Mouse (Mus musculus) embryonic facial prominence, embryonic 13.5 days (tissue): ENCODE measurements at regions not wholly inside any gene's neighbourhood (a gene's known extent, or its start where the extent isn't known, plus 50 kb on each side); places are given as distances from the start of the nearest gene placed in this dataset.

Source experiments
- ATAC-seq: fragments of 200-750 bp; cut with Nextera tagmentation; 2 replicates; pipeline ENCODE4 v1.8.0; 2017; ENCODE audit warnings: low read depth; ENCODE audit not compliant: insufficient number of reproducible peaks, insufficient read depth, low FRiP score, low TSS enrichment
- H3K27ac ChIP-seq: fragments of 300-500 bp; sonication (generic); 2 replicates; pipeline ENCODE4 v1.5.1; 2015; ENCODE audit warnings: moderate library complexity, mild to moderate bottlenecking, inconsistent platforms
- H3K27me3 ChIP-seq: fragments of 300-500 bp; sonication (generic); 2 replicates; pipeline ENCODE4 v1.6.1; 2015; ENCODE audit warnings: mild to moderate bottlenecking, inconsistent platforms
- H3K36me3 ChIP-seq: fragments of 300-500 bp; sonication (generic); 2 replicates; pipeline ENCODE4 v1.6.1; 2015; ENCODE audit warnings: mild to moderate bottlenecking, inconsistent platforms
- H3K4me1 ChIP-seq: fragments of 300-500 bp; sonication (generic); 2 replicates; pipeline ENCODE4 v1.6.1; 2015; ENCODE audit warnings: inconsistent platforms
- H3K4me2 ChIP-seq: fragments of 300-500 bp; sonication (generic); 2 replicates; pipeline ENCODE4 v1.6.1; 2015; ENCODE audit warnings: moderate library complexity, mild to moderate bottlenecking, inconsistent platforms
- H3K4me3 ChIP-seq: fragments of 300-500 bp; sonication (generic); 2 replicates; pipeline ENCODE4 v1.5.1; 2015; ENCODE audit warnings: mild to moderate bottlenecking, inconsistent platforms
- H3K9ac ChIP-seq: fragments of 300-500 bp; sonication (generic); 2 replicates; pipeline ENCODE4 v1.6.1; 2015; ENCODE audit warnings: mild to moderate bottlenecking, inconsistent platforms
- H3K9me3 ChIP-seq: fragments of 300-500 bp; sonication (generic); 2 replicates; pipeline ENCODE4 v1.6.1; 2016; ENCODE audit warnings: inconsistent platforms
- WGBS: fragments of 180-500 bp; shearing (Covaris S2); methylation state at CpG from one replicate; pipeline ENCODE4 v1.1.7; 2015; ENCODE audit warnings: mixed read lengths; 5-methylcytosine and 5-hydroxymethylcytosine counted together

DNA sequence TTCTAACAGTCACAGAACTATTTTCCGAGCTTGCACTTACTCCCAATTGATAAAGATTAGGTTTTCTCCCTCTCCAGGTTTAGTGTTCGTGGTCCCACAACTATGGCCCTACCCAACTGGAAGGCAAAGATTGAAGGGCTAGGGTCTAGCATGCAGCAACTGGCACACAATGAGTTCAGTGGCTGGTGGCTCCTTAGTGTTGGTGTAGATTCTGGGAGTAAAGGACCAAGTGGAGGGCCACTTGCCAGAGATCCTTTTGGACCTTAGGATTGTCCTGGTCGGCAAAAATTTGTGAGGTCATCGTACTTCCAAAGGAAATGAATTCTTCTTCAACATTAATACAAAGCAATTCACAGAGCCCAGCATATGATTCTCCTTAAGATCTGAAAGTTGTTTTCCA lies 114.8 kb upstream of the Trib2 start:
- Histone ChIP-seq H3K4me1 (no peaks in the 10 kb centered on the region), H3K27ac (no peak overlapping the region), H3K36me3 (no peaks in the 10 kb centered on the region), H3K9ac (no peak overlapping the region), H3K4me2 (no peak overlapping the region), H3K4me3 (no peak overlapping the region), H3K27me3 (no peaks in the 10 kb centered on the region), H3K9me3 (no peaks in the 10 kb centered on the region)
- 90% methylated on average over 4 of the region's 4 CpGs for WGBS
- no peak for ATAC-seq

DNA sequence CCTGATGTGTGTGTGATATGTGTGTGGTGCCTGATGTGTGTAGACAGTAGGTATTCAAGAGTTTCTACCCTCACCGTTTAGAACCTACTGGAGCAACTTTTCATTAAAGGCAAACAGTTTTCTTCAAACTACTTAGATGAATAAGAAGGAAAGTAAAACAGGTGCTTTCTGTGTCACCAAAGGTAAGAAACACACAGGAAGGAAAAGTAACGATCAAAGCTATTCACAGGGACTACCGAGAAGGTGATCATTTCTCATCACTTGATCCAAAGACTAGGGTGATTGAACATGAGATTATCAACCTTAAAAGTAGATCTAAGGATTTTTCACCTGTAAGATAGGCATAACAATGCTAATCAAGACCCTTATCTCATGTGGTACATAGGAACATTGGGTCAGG lies 113.4 kb upstream of the Trib2 start:
- Histone ChIP-seq H3K4me2 (no peak overlapping the region), H3K9me3 (no peaks in the 10 kb centered on the region), H3K4me3 (no peak overlapping the region), H3K27me3 (no peaks in the 10 kb centered on the region), H3K9ac (no peak overlapping the region), H3K4me1 (no peaks in the 10 kb centered on the region), H3K27ac (no peak overlapping the region), H3K36me3 (no peaks in the 10 kb centered on the region)
- 91% methylated on average over 3 of the region's 3 CpGs for WGBS
- ATAC-seq: no peak

DNA sequence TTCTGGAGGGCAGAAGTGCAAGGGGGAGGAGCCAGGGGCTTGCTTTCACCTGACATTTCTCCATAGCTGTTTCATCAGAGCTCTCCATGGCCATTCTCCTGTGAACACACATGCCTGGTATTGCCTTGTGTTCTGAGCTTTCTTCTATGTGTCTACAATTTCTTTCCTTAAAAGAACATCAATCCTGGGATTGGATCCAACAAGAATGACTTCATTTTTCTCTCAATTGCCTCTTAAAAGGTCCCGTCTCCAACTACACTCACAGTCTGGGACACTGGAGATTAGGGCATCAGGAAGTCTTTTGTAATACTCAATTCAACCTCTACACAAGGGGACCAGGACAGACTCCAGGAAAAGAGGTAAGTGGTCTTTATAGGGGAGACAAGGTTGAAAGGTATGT lies 112.8 kb upstream of the Trib2 start:
- Histone ChIP-seq H3K4me2 (no peak overlapping the region), H3K9ac (no peak overlapping the region), H3K4me3 (no peak overlapping the region), H3K9me3 (no peaks in the 10 kb centered on the region), H3K27ac (no peak overlapping the region), H3K27me3 (no peaks in the 10 kb centered on the region), H3K36me3 (no peaks in the 10 kb centered on the region), H3K4me1 (no peaks in the 10 kb centered on the region)
- WGBS: 72% methylated on average over 1 of the region's 1 CpGs
- no peak for ATAC-seq

DNA sequence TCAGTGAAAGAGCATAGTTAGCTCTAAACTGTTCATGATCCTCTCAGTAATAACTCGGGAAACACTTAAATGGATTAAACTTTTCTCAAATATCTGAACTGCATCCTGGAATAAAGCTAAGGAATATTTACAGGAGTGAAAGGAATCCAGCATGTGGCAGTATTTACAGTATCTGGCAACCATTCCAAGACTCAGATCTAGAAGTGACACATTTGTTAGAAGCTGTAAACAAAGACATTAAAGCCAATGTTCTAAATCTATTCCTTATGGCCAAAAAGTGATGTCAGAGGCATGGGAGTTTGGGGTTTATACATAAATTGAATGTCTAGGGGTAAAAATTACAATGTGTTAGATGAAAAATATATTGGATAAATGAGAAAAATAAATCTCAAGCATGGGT lies 101.6 kb upstream of the Trib2 start:
- WGBS: 54% methylated on average over 1 of the region's 1 CpGs
- no peak for ATAC-seq
- no peaks in the 10 kb centered on the region for H3K9me3 ChIP-seq

DNA sequence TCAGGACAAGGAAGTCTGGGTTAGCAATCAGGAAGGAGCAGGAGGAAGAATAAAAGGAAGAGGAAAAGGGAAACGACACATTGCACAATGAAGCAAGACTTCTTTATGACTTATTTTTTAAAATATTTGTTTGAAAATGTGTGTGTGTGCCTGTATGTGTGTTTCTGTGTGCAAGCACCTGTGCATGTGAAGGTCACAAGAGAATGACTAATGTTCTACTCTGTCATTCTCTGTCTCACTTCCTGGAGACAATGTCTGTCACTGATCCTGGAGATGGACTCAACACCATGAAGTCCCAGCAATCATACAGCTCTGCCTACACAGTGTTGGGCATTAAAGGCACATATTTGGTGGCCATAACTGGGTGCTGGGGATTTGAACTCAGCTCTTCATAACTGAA lies 96.2 kb upstream of the Trib2 start:
- Histone ChIP-seq H3K4me3 (no peak overlapping the region), H3K9ac (no peak overlapping the region), H3K27ac (no peak overlapping the region), H3K9me3 (no peaks in the 10 kb centered on the region), H3K4me1 (no peaks in the 10 kb centered on the region), H3K36me3 (no peaks in the 10 kb centered on the region), H3K27me3 (peaks cover 3% of the 10 kb centered on the region; the same call in 1 of the 2 replicates), H3K4me2 (no peak overlapping the region)
- ATAC-seq: no peak
- WGBS: 91% methylated on average over 1 of the region's 1 CpGs

More for the DNA sequence above, 101.6 kb upstream of the Trib2 start:
- H3K27me3 ChIP-seq: no peaks in the 10 kb centered on the region
- H3K4me2 ChIP-seq: no peak overlapping the region
- no peaks in the 10 kb centered on the region for H3K4me1 ChIP-seq
- H3K4me3 ChIP-seq: no peak overlapping the region
- no peaks in the 10 kb centered on the region for H3K36me3 ChIP-seq
- H3K27ac ChIP-seq: no peak overlapping the region
- no peak overlapping the region for H3K9ac ChIP-seq

DNA sequence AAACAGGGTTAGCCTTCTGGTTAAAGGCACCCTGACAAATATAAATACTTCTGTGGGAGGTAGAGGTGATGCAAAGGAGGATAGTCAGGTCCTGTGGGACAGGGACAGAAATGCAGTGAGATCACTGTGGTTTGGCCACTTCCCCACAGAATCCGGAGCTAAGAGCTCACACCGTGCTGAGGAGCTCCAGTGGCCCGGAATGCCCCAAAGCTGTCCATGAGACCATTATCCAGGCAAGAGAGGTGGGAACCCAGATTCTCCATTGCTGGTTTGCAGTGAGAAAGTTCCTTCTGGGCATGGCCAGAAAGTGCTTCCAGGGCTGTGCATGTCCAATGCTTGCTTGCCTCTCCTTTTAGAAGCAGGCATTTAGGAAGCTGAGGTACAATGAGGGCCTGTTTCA lies 95.8 kb upstream of the Trib2 start:
- ATAC-seq: no peak
- no peak overlapping the region for H3K4me2 ChIP-seq
- peaks cover 3% of the 10 kb centered on the region; the same call in 1 of the 2 replicates for H3K27me3 ChIP-seq
- no peak overlapping the region for H3K27ac ChIP-seq
- WGBS: 83% methylated on average over 3 of the region's 3 CpGs
- H3K4me3 ChIP-seq: no peak overlapping the region
- H3K9ac ChIP-seq: no peak overlapping the region
- H3K36me3 ChIP-seq: no peaks in the 10 kb centered on the region
- H3K9me3 ChIP-seq: no peaks in the 10 kb centered on the region
- no peaks in the 10 kb centered on the region for H3K4me1 ChIP-seq

DNA sequence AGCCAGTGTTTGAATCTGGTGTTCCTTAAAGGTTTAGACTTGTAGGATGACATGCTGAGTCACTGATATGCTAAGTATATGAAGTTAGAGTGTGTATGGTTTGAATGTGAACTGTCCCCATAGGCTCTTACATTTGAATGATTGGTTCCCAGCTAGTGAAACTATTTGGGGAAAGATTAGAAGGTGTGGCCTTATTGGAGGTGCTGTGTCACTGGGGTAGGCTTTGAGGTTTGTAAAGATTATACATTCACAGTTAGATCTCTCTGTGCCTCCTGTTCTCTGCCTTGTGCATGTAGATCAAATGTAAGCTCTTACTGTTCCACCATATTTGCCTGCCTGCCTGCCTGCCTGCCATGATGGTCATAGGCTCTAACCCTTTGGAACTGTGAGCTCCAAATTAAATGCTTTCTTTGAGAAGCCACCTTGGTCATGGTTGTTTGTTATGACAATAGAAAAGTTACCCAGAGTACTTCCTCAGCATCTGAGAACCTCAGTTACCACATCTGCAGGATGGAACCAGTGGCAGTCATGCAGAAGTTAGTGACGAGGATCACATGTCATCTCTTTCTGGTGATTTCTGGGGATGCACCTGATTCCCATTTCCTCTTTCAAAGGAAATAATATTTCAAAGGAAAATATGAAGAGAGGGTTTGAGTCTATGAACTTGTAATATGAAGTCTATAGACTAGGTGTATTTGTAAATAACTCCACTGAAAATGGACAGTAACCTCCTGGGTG lies 94.7 kb upstream of the Trib2 start:
- 81% methylated on average over 1 of the region's 1 CpGs for WGBS
- ATAC-seq: no peak
- no peak overlapping the region for H3K9ac ChIP-seq
- no peaks in the 10 kb centered on the region for H3K36me3 ChIP-seq
- H3K4me2 ChIP-seq: no peak overlapping the region
- no peaks in the 10 kb centered on the region for H3K4me1 ChIP-seq
- no peak overlapping the region for H3K4me3 ChIP-seq
- H3K27ac ChIP-seq: no peak overlapping the region
- no peaks in the 10 kb centered on the region for H3K9me3 ChIP-seq
- H3K27me3 ChIP-seq: peaks cover 3% of the 10 kb centered on the region; the same call in 1 of the 2 replicates

DNA sequence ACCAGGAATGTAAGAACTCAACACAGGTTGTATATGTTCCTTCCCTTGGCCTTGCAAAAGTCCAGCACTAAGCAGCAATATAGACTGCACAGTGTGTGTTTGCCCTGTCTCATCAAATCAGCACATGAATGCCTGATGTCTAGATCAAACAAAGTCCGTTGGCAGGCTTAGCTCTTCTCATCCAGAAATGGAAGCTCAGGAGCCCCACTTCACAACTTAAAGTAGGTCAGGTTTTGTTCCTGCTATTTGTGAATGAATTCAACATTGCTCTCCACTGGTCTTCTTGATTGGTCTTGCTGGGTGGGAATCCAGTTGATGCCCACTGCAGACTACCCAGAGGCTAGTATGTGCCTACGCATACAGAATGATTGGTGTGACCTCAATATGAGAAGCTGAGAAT lies 80.8 kb upstream of the Trib2 start:
- H3K27ac ChIP-seq: no peak overlapping the region
- ATAC-seq: no peak
- no peaks in the 10 kb centered on the region for H3K9me3 ChIP-seq
- no peaks in the 10 kb centered on the region for H3K27me3 ChIP-seq
- H3K4me1 ChIP-seq: no peaks in the 10 kb centered on the region
- no peak overlapping the region for H3K4me2 ChIP-seq
- H3K9ac ChIP-seq: no peak overlapping the region
- H3K4me3 ChIP-seq: no peak overlapping the region
- 74% methylated on average over 2 of the region's 2 CpGs for WGBS
- H3K36me3 ChIP-seq: no peaks in the 10 kb centered on the region

DNA sequence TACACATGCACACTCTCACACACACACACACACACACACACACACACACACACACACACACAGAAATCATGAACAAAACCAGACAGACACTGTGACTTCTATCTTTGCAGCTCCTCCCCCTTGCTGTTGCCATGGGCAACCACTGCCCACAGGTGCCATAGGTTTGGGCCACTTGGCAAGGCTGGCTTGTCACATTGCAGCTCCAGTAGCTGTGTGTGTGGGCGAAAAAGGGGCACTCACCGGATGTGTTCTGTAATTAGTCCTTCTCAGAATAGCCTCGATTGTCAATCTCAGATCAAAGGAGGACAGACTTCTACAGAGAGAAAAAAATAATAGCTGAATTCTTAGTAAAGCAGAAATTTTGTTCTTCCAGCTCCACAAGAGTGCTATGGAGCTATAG lies 79.8 kb upstream of the Trib2 start:
- ATAC-seq: no peak
- H3K27me3 ChIP-seq: no peaks in the 10 kb centered on the region
- no peaks in the 10 kb centered on the region for H3K9me3 ChIP-seq
- H3K9ac ChIP-seq: no peak overlapping the region
- no peaks in the 10 kb centered on the region for H3K36me3 ChIP-seq
- no peak overlapping the region for H3K27ac ChIP-seq
- H3K4me3 ChIP-seq: no peak overlapping the region
- WGBS: 68% methylated on average over 3 of the region's 3 CpGs
- H3K4me1 ChIP-seq: no peaks in the 10 kb centered on the region
- no peak overlapping the region for H3K4me2 ChIP-seq

DNA sequence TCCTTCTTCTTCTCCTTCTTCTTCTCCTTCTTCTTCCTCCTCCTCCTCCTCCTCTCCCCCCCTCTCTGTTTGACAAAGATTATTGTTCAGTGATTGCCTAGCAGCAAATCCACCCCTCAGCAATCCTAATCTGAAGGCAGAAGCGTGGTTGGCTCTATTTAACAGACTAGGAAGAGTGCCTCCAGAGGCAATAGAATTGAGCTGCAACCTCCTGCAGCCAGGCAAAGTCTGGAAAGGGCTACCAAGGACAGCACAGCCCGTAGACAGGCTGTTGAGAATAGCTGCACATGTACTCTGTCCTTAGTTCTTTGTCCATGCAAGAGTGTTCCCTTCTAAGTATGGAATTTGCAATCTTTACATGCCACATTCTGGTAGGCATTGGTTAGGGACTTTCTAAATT lies 78.5 kb upstream of the Trib2 start:
- H3K9ac ChIP-seq: no peak overlapping the region
- H3K4me3 ChIP-seq: no peak overlapping the region
- no peaks in the 10 kb centered on the region for H3K4me1 ChIP-seq
- 43% methylated on average over 2 of the region's 2 CpGs for WGBS
- no peak overlapping the region for H3K4me2 ChIP-seq
- H3K9me3 ChIP-seq: no peaks in the 10 kb centered on the region
- H3K36me3 ChIP-seq: no peaks in the 10 kb centered on the region
- no peaks in the 10 kb centered on the region for H3K27me3 ChIP-seq
- no peak overlapping the region for H3K27ac ChIP-seq
- ATAC-seq: no peak

DNA sequence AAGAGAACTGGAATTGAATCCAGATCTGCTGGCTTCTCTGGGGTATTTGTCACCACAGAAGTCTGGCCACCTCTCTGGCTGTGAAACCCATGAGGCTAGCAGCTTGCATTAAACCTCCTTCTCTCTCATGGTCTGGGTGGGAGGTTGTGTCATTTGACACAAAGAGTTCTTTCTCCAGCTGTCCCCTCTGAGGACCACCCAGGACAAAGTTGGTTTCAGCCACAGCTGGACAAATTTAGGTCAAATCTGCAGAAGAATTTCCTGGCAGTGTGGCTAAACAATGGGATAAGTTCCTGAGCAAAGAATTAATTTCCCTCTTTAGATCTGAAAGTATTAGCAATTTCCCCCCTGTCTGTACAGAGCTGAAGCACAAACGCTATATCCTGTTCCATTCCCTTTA lies 73.9 kb upstream of the Trib2 start:
- H3K4me1 ChIP-seq: no peaks in the 10 kb centered on the region
- ATAC-seq: no peak
- no peaks in the 10 kb centered on the region for H3K36me3 ChIP-seq
- no peak overlapping the region for H3K9ac ChIP-seq
- H3K27ac ChIP-seq: no peak overlapping the region
- no peak overlapping the region for H3K4me2 ChIP-seq
- 15% methylated on average over 1 of the region's 1 CpGs for WGBS
- H3K27me3 ChIP-seq: no peaks in the 10 kb centered on the region
- no peaks in the 10 kb centered on the region for H3K9me3 ChIP-seq
- no peak overlapping the region for H3K4me3 ChIP-seq

DNA sequence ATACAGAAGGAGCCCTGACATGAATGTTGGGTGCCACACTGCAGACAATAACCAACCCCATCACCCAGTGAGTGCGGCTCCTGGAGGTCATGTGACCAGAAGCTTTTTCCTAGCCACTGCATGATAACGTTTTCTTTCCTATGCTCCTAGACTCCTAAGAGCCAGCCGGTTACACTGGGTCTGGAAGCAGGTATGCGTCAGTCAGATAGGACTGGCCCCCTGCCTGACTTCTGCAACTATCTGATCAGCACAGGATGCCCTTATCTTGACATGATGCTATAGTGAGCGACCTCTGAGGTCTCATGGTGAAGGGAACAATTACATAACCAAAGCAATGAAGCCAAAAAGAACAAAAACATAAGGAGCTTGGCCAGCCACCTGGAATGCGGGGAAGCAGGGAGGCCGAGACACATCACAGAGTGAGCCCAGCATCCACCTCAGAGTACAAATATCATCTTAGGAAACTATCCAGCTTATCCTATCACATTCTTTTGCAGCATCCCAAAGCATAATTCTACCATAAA lies 63.2 kb upstream of the Trib2 start:
- ATAC-seq: no peak
- Histone ChIP-seq H3K4me3 (no peak overlapping the region), H3K27me3 (no peaks in the 10 kb centered on the region), H3K9me3 (no peaks in the 10 kb centered on the region), H3K36me3 (no peaks in the 10 kb centered on the region), H3K9ac (no peak overlapping the region), H3K27ac (no peak overlapping the region), H3K4me2 (no peak overlapping the region), H3K4me1 (no peaks in the 10 kb centered on the region)
- WGBS: 74% methylated on average over 7 of the region's 7 CpGs
